Comparison of ENCODE assay signal across 8 mouse cellular contexts in genomic region chr7:112678418-112679170, GRCm38 (mm10). TPM values are rescaled to one million over a fixed set of nuclear protein-coding genes. Genes with fewer than 3 reads are reported as not detected.
DNase-seq lines count a peak whose midpoint lies in the region; ATAC-seq and TF ChIP-seq lines count a peak whose summit lies in the region.

No protein-coding gene starts in this region.

- no peaks in the 10 kb centered on the region for H3K36me3 ChIP-seq in C2C12 (ENCODE audit: control insufficient read depth, insufficient read depth)
- no peaks in the 10 kb centered on the region for H3K36me3 ChIP-seq in embryonic facial prominence, embryonic 14.5 days (ENCODE audit: control insufficient read depth, insufficient read depth, low read length)
- no peaks in the 10 kb centered on the region for H3K36me3 ChIP-seq in heart, embryonic 13.5 days
- 0 out of 2 replicates have a peak, but pooled peaks cover 3% of the 10 kb centered on the region for H3K36me3 ChIP-seq in kidney, embryonic 15.5 days

- WGBS in embryonic facial prominence, embryonic 14.5 days = under 1% methylated on average over 40 of the region's 44 CpGs
- WGBS in heart, embryonic 13.5 days = under 1% methylated on average over 44 of the region's 44 CpGs
- WGBS in kidney, embryonic 15.5 days = under 1% methylated on average over 44 of the region's 44 CpGs

- peak; percentile 86 for DNase-seq in adrenal gland, postnatal 14 days
- peak; percentile 88 for DNase-seq in embryonic facial prominence, embryonic 14.5 days (ENCODE audit: low spot score)
- peak; percentile 70 to 74 for DNase-seq in lung, adult 18-20 months
- peak; percentile 69 for DNase-seq in ovary, adult 18-20 months (ENCODE audit: low spot score)

- ATAC-seq in embryonic facial prominence, embryonic 14.5 days (ENCODE audit: low read depth) = peak; percentile 74
- peak; percentile 10; the same call in 1 of the 2 replicates for ATAC-seq in heart, embryonic 13.5 days (ENCODE audit: extremely low read depth, insufficient number of reproducible peaks, low FRiP score, low TSS enrichment)
- peak; percentile 80 for ATAC-seq in kidney, embryonic 15.5 days (replicated peaks; ENCODE audit: low FRiP score)
- no peak for ATAC-seq in monocyte, adult 5-6 weeks (replicated peaks; ENCODE audit: insufficient number of reproducible peaks, low FRiP score, low TSS enrichment, poor library complexity, severe bottlenecking)

- peaks cover 5% of the 10 kb centered on the region; the same call in 1 of the 2 replicates for H3K9me3 ChIP-seq in embryonic facial prominence, embryonic 14.5 days (ENCODE audit: control insufficient read depth, low read length)
- peaks cover 5% of the 10 kb centered on the region; the same call in 1 of the 2 replicates for H3K9me3 ChIP-seq in heart, embryonic 13.5 days
- H3K9me3 ChIP-seq in kidney, embryonic 15.5 days (replicated peaks) = 0 out of 2 replicates have a peak, but pooled peaks cover 2% of the 10 kb centered on the region

- peak overlapping the region; percentile 86 for H3K4me2 ChIP-seq in embryonic facial prominence, embryonic 14.5 days (ENCODE audit: low read depth, low read length)
- peak overlapping the region; percentile 75 for H3K4me2 ChIP-seq in heart, embryonic 13.5 days
- peak overlapping the region; percentile 96 for H3K4me2 ChIP-seq in kidney, embryonic 15.5 days

- H3K79me3 ChIP-seq in C2C12 (ENCODE audit: low read depth) = peaks cover 36% of the 10 kb centered on the region

- H3K4me1 ChIP-seq in embryonic facial prominence, embryonic 14.5 days (ENCODE audit: control insufficient read depth, insufficient read depth, low read length) = peaks cover 21% of the 10 kb centered on the region
- H3K4me1 ChIP-seq in heart, embryonic 13.5 days = peaks cover 40% of the 10 kb centered on the region
- peaks cover 24% of the 10 kb centered on the region for H3K4me1 ChIP-seq in kidney, embryonic 15.5 days

- H3K79me2 ChIP-seq in C2C12 (ENCODE audit: control insufficient read depth, insufficient read depth) = peaks cover 43% of the 10 kb centered on the region

- H3K9ac ChIP-seq in embryonic facial prominence, embryonic 14.5 days (ENCODE audit: low read depth, low read length) = peak overlapping the region; percentile 96
- H3K9ac ChIP-seq in heart, embryonic 13.5 days = peak overlapping the region; percentile 99
- H3K9ac ChIP-seq in kidney, embryonic 15.5 days = peak overlapping the region; percentile 85

- H3K4me3 ChIP-seq in C2C12 (ENCODE audit: insufficient read depth, poor library complexity, severe bottlenecking) = peak overlapping the region; percentile 72
- H3K4me3 ChIP-seq in embryonic facial prominence, embryonic 14.5 days (ENCODE audit: low read depth, low read length) = peak overlapping the region; percentile 89
- peak overlapping the region; percentile 94 for H3K4me3 ChIP-seq in heart, embryonic 13.5 days
- H3K4me3 ChIP-seq in kidney, embryonic 15.5 days (replicated peaks) = peak overlapping the region; percentile 96

- H3K27ac ChIP-seq in embryonic facial prominence, embryonic 14.5 days (replicated peaks; ENCODE audit: low read depth, low read length) = peak overlapping the region; percentile 99
- H3K27ac ChIP-seq in heart, embryonic 13.5 days (replicated peaks) = peak overlapping the region; percentile 99
- H3K27ac ChIP-seq in kidney, embryonic 15.5 days = peak overlapping the region; percentile 96

- TF ChIP-seq CTCF in C2C12 (IDR thresholded peaks at IDR 0.05; ENCODE audit: control insufficient read depth, insufficient read depth, insufficient read length) = no peak

- H3ac ChIP-seq in C2C12 (ENCODE audit: control insufficient read depth, insufficient read length, low read depth) = peak overlapping the region; percentile 40

- H3K27me3 ChIP-seq in C2C12 (ENCODE audit: control insufficient read depth, insufficient read depth, insufficient read length) = no peaks in the 10 kb centered on the region
- H3K27me3 ChIP-seq in embryonic facial prominence, embryonic 14.5 days (replicated peaks; ENCODE audit: control insufficient read depth, insufficient read depth, low read length) = no peaks in the 10 kb centered on the region
- H3K27me3 ChIP-seq in heart, embryonic 13.5 days (replicated peaks) = no peaks in the 10 kb centered on the region
- H3K27me3 ChIP-seq in kidney, embryonic 15.5 days = no peaks in the 10 kb centered on the region

TF ChIP-seq in C2C12, 6 proteins besides CTCF, POLR2A, EP300 and RAD21:
- TF ChIP-seq USF1 (IDR thresholded peaks at IDR 0.05; ENCODE audit: low read depth) (no peak), FOSL1 (IDR thresholded peaks at IDR 0.05; ENCODE audit: insufficient read depth, low read length, poor library complexity, severe bottlenecking) (no peak), CEBPB (IDR thresholded peaks at IDR 0.05; ENCODE audit: low read depth) (no peak), MYOG (IDR thresholded peaks at IDR 0.05; ENCODE audit: control insufficient read depth, extremely low read depth, insufficient read length) (no peak), MYOD1 (IDR thresholded peaks at IDR 0.05; ENCODE audit: control insufficient read depth, insufficient read length, low read depth) (no peak), MAX (IDR thresholded peaks at IDR 0.05) (no peak)

RNA-seq across cellular contexts. Expression of gene Tead1, which starts 0.5 kb away (rescaled TPM):
- polyA plus RNA-seq in C2C12 (2012; fragmentation: generic; extraction: Trizol) = 25.1 TPM
- total RNA-seq in adrenal gland, postnatal 14 days (2021) = 73.3 and 106 TPM in 2 replicates
- polyA plus RNA-seq in embryonic facial prominence, embryonic 14.5 days (2014; fragmentation: Nextera tagmentation; extraction: Ambion mirVana) = 18.0 and 18.2 TPM in 2 replicates
- polyA plus RNA-seq in heart, embryonic 13.5 days (2015; fragmentation: Nextera tagmentation; extraction: Ambion mirVana) = 25.2 and 29.3 TPM in 2 replicates
- 27.6 and 30.4 TPM in 2 replicates for polyA plus RNA-seq in kidney, embryonic 15.5 days (2015; fragmentation: Nextera tagmentation; extraction: Ambion mirVana)
- total RNA-seq in monocyte, adult 5-6 weeks (2017) = not detected in 3 replicates
